Mouse (Mus musculus) small intestine, adult 2 months (tissue): Measurements from ENCODE around the gene Rpusd1. TPM values are rescaled to one million over a fixed set of nuclear protein-coding genes. Genes with fewer than 3 reads are reported as not detected.

Source experiments
- H3K27ac ChIP-seq: fragments of 200-500 bp; 2 replicates; pipeline ENCODE4 v1.5.1; 2012; ENCODE audit warnings: low read depth, low read length, control low read depth, inconsistent platforms; ENCODE audit not compliant: insufficient read depth
- H3K27me3 ChIP-seq: fragments of 200-500 bp; 2 replicates; pipeline ENCODE4 v1.6.1; 2012; ENCODE audit warnings: mild to moderate bottlenecking, moderate library complexity, low read length, inconsistent platforms; ENCODE audit not compliant: control insufficient read depth, insufficient read depth
- H3K36me3 ChIP-seq: fragments of 200-500 bp; 2 replicates; pipeline ENCODE4 v1.6.1; 2012; ENCODE audit warnings: mild to moderate bottlenecking, low read length, control low read depth, inconsistent platforms; ENCODE audit not compliant: control insufficient read depth, insufficient read depth
- H3K4me1 ChIP-seq: fragments of 200-500 bp; 2 replicates; pipeline ENCODE4 v1.6.1; 2012; ENCODE audit warnings: low read length, inconsistent platforms, mixed read lengths; ENCODE audit not compliant: control insufficient read depth, insufficient read depth, insufficient read length
- H3K4me3 ChIP-seq: fragments of 200-500 bp; 2 replicates; pipeline ENCODE4 v1.5.1; 2012; ENCODE audit warnings: low read depth, mild to moderate bottlenecking, control low read depth, inconsistent platforms, low read length, moderate library complexity
- CTCF ChIP-seq: fragments of 200-500 bp; IDR thresholded peaks from 2 replicates; pipeline ENCODE4 v1.5.1; 2012; ENCODE audit warnings: low read depth, mild to moderate bottlenecking, control low read depth, inconsistent platforms, low read length, moderate library complexity, mixed read lengths; ENCODE audit not compliant: insufficient replicate concordance, insufficient read length; ENCODE audit errors: extremely low read depth
- POLR2A ChIP-seq: fragments of 200-500 bp; IDR thresholded peaks from 2 replicates; pipeline ENCODE4 v1.6.1; 2012; ENCODE audit warnings: low read depth, mild to moderate bottlenecking, control low read depth, inconsistent platforms, low read length, moderate library complexity
- WGBS: fragments of 180-500 bp; shearing (Covaris S2); methylation state at CpG from one replicate; pipeline ENCODE4 v1.1.7; 2018; 5-methylcytosine and 5-hydroxymethylcytosine counted together
- polyA plus RNA-seq: library from polyadenylated mRNA; depleted of rRNA; stranded (reverse); fragments of >200 nt; gene quantifications from 2 replicates; pipeline ENCODE4 v1.2.3, GENCODE M21; 2012; rRNA removed

Rpusd1 gene
- polyA plus RNA-seq, 1 experiment = 23.0 TPM

- Histone ChIP-seq H3K27ac (no peak overlapping the region), H3K36me3 (no peaks in the 10 kb centered on the region), H3K4me1 (no peaks in the 10 kb centered on the region), H3K27me3 (no peaks in the 10 kb centered on the region), H3K4me3 (no peak overlapping the region)
- 68% methylated on average over 5 of the region's 5 CpGs for WGBS
- TF ChIP-seq POLR2A = no peak
Measured at GRCm38 (mm10) chr17:25765886-25766285, 38.4 kb downstream of the Rpusd1 start.

GRCm38 (mm10) chr17:25769331-25769730 lies 41.9 kb downstream of the Rpusd1 start:
- WGBS = 53% methylated on average over 9 of the region's 9 CpGs
- H3K36me3 ChIP-seq = no peaks in the 10 kb centered on the region
- no peak overlapping the region for H3K4me3 ChIP-seq
- H3K27ac ChIP-seq = no peak overlapping the region
- no peak for TF ChIP-seq CTCF
- TF ChIP-seq POLR2A = no peak
- no peaks in the 10 kb centered on the region for H3K27me3 ChIP-seq
- H3K4me1 ChIP-seq = peaks cover 3% of the 10 kb centered on the region; the same call in 1 of the 2 replicates

DNA sequence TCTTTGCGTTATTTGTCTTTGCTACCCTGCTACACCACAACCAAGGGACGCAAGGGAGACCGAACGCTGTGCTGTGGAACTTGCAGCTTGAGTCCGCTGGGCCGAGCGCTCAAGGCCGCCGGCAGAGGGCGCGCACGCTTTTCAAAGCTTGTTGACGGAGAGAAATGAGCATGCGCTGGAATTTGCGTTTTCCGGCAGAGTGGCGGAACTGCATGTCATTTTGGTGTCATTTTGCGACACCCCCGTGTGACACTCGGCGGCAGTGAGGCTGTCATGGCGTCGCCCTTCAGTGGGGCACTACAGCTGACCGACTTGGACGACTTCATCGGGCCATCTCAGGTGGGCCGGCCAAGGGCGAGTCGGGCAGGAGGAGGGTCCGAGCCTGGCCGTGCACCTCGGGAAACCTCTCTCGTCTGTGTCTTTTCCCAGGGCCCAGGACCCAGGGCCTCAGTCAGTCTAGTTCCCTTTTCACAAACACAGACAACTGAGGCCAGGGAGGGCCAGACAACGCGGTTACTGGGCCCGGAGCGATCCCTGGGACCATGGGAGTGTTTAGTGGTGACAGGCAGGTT lies 46.2 kb downstream of the Rpusd1 start, which contains the start of gene Narfl:
Narfl (plus strand) TSS at position 228 of the 572 bp plus-strand sequence.
- under 1% methylated on average over 37 of the region's 37 CpGs for WGBS
- Histone ChIP-seq H3K27me3 (no peaks in the 10 kb centered on the region), H3K4me3 (peak within 1 kb of the TSS; percentile 92), H3K27ac (no peak within 1 kb of the TSS), H3K36me3 (peaks cover 14% of the 10 kb centered on the region), H3K4me1 (peaks cover 7% of the 10 kb centered on the region; the same call in 1 of the 2 replicates)
- peak; percentile 34 for TF ChIP-seq POLR2A
- peak; percentile 88 for TF ChIP-seq CTCF

DNA sequence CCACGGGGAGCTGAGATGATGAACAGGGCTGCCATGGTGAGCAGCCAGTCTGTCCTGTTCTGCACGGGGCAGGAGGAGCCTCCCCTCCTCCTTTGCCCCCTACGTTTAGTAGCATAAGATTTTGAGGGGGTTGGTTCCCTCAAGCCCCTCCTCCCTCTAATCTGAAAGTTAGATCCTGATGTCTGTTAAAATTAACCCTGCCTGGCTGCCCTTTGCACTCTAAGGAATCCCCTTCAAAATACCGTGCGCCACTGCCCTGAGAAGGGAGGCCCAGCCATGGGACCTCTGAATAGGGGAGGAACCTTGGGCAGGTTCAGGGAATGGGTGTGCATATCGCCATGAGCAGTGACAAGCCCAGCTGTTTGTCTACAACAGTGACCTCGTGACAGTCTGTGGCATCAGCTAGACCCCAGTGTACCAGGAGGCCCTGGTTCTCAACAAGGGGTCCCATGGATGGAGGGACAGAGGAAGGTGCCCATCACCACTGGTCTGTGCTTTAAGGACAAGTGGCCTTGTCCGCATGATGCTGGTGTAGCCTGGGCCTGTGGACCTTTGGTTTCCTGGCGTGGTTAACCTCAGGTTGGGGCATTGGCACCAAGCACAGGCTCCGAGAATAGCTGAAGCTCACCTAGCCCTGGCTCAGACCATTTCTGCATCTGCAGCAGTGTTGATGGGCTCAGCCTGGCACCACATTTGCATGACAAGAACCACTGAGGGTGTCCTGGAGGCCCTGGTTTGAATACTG lies 48.0 kb downstream of the Rpusd1 start:
- Histone ChIP-seq H3K27me3 (no peaks in the 10 kb centered on the region), H3K36me3 (peaks cover 28% of the 10 kb centered on the region), H3K4me3 (no peak overlapping the region), H3K4me1 (peaks cover 7% of the 10 kb centered on the region; the same call in 1 of the 2 replicates), H3K27ac (no peak overlapping the region)
- no peak for TF ChIP-seq POLR2A
- no peak for TF ChIP-seq CTCF
- WGBS = 78% methylated on average over 10 of the region's 10 CpGs

DNA sequence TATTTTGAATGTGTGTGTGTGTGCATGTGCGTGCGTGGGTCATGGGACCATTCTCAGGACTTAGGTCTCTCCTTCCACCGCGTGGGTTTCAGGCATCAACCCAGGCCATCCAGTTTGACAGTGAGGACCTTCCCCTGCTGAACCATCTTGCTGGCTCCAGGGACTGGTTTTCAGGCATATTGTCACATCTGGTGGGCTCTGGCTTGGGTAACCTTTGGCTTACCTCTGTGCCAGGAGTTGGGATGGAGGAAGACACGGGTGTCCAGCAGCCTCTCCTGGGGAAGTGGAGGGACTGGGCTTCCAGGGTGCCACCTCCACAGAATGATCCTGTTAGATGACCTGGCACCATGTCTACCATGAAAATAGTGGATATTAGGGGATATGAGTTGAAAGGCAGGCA lies 50.5 kb downstream of the Rpusd1 start:
- 96% methylated on average over 5 of the region's 5 CpGs for WGBS
- TF ChIP-seq CTCF = no peak
- no peak for TF ChIP-seq POLR2A
- H3K27ac ChIP-seq = no peak overlapping the region

More for the DNA sequence above, 50.5 kb downstream of the Rpusd1 start:
- Histone ChIP-seq H3K4me3 (no peak overlapping the region), H3K27me3 (no peaks in the 10 kb centered on the region), H3K4me1 (peaks cover 7% of the 10 kb centered on the region; the same call in 1 of the 2 replicates), H3K36me3 (peaks cover 46% of the 10 kb centered on the region)

Other genes with a start within 250 kb of the Rpusd1 start
- 0.29 and 0.53 TPM in 2 replicates for gene Sstr5, start 230.4 kb upstream of the Rpusd1 start, polyA plus RNA-seq
- gene Sox8, start 157.0 kb upstream of the Rpusd1 start, polyA plus RNA-seq = 0.67 and 0.98 TPM in 2 replicates
- 10.0 and 10.9 TPM in 2 replicates for gene Lmf1, start 148.6 kb upstream of the Rpusd1 start, polyA plus RNA-seq
- 0.20 and 0.30 TPM in 2 replicates for gene Gng13, start 10.5 kb upstream of the Rpusd1 start, polyA plus RNA-seq
- 7.3 and 15.2 TPM in 2 replicates for gene Chtf18, start 251 bp upstream of the Rpusd1 start, polyA plus RNA-seq
- gene Mslnl, start 8.4 kb downstream of the Rpusd1 start, polyA plus RNA-seq = 0.16 and 0.20 TPM in 2 replicates
- gene Msln, start 26.7 kb downstream of the Rpusd1 start, polyA plus RNA-seq = 1.0 and 3.8 TPM in 2 replicates
- 14.9 and 19.3 TPM in 2 replicates for gene Narfl, start 46.1 kb downstream of the Rpusd1 start, polyA plus RNA-seq
- 12.7 and 25.0 TPM in 2 replicates for gene Haghl, start 58.0 kb downstream of the Rpusd1 start, polyA plus RNA-seq
- gene Ccdc78, start 58.9 kb downstream of the Rpusd1 start, polyA plus RNA-seq = 0.06 TPM in 1 of 2 replicates, not detected in the other
- gene Fam173a, start 65.2 kb downstream of the Rpusd1 start, polyA plus RNA-seq = 70.7 and 135 TPM in 2 replicates
- 0.48 TPM in 1 of 2 replicates, not detected in the other for gene AC134908.4, start 68.0 kb downstream of the Rpusd1 start, polyA plus RNA-seq
- 28.2 and 31.9 TPM in 2 replicates for gene Metrn, start 69.5 kb downstream of the Rpusd1 start, polyA plus RNA-seq
- gene Fbxl16, start 81.4 kb downstream of the Rpusd1 start, polyA plus RNA-seq = 3.1 and 3.7 TPM in 2 replicates
- gene Wdr24, start 96.0 kb downstream of the Rpusd1 start, polyA plus RNA-seq = 18.2 and 40.0 TPM in 2 replicates
- gene Jmjd8, start 101.2 kb downstream of the Rpusd1 start, polyA plus RNA-seq = 30.2 and 47.3 TPM in 2 replicates
- gene Stub1, start 105.7 kb downstream of the Rpusd1 start, polyA plus RNA-seq = 76.7 and 141 TPM in 2 replicates
- 6.9 and 10.6 TPM in 2 replicates for gene Rhbdl1, start 109.6 kb downstream of the Rpusd1 start, polyA plus RNA-seq
- 28.3 and 55.5 TPM in 2 replicates for gene Gm20683, start 114.1 kb downstream of the Rpusd1 start, polyA plus RNA-seq
- 54.9 and 87.5 TPM in 2 replicates for gene Rhot2, start 117.2 kb downstream of the Rpusd1 start, polyA plus RNA-seq
- gene Wdr90, start 133.8 kb downstream of the Rpusd1 start, polyA plus RNA-seq = 8.3 and 13.3 TPM in 2 replicates
- 84.8 and 111 TPM in 2 replicates for gene Mcrip2, start 141.1 kb downstream of the Rpusd1 start, polyA plus RNA-seq
- gene Mettl26, start 147.4 kb downstream of the Rpusd1 start, polyA plus RNA-seq = 149 and 196 TPM in 2 replicates
- gene Wfikkn1, start 153.2 kb downstream of the Rpusd1 start, polyA plus RNA-seq = 0.72 and 2.6 TPM in 2 replicates
- gene Rab40c, start 192.1 kb downstream of the Rpusd1 start, polyA plus RNA-seq = 20.7 and 43.4 TPM in 2 replicates
- 59.8 and 74.1 TPM in 2 replicates for gene Pigq, start 217.3 kb downstream of the Rpusd1 start, polyA plus RNA-seq
- gene Nhlrc4, start 217.3 kb downstream of the Rpusd1 start, polyA plus RNA-seq = 0.51 TPM in 1 of 2 replicates, not detected in the other
- gene A930017K11Rik, start 224.9 kb downstream of the Rpusd1 start, polyA plus RNA-seq = 0.04 TPM in 1 of 2 replicates, not detected in the other